Mouse (Mus musculus): ENCODE measurements around the gene Nolc1. TPM values are rescaled to one million over a fixed set of nuclear protein-coding genes. Genes with fewer than 3 reads are reported as not detected.
"Not testable (repeated sequence)": the region's sequence is repeated elsewhere in the genome, so short reads cannot be mapped to it uniquely, and the experiment has no call there.

Gene Nolc1
- total RNA-seq, 2 experiments from 2014 or later = 22.4 to 24.7 TPM

GRCm38 (mm10) chr19:46087871-46088270, 12.2 kb downstream of the Nolc1 start:
- peak; percentile 38 for DNase-seq (ENCODE audit: low spot score)

- DNase-seq (ENCODE audit: low spot score) = no peak
Measured at GRCm38 (mm10) chr19:46091641-46092040, 16.0 kb downstream of the Nolc1 start.

- DNase-seq (ENCODE audit: low spot score) = no peak
Measured at GRCm38 (mm10) chr19:46094144-46094543, 18.5 kb downstream of the Nolc1 start.

GRCm38 (mm10) chr19:46095291-46095690, 19.6 kb downstream of the Nolc1 start:
- no peak for DNase-seq (ENCODE audit: low spot score)

- no peak for DNase-seq (ENCODE audit: low spot score)
Measured at GRCm38 (mm10) chr19:46096396-46096795, 20.7 kb downstream of the Nolc1 start.

GRCm38 (mm10) chr19:46099561-46099960, 23.9 kb downstream of the Nolc1 start:
- DNase-seq (ENCODE audit: low spot score) = no peak

GRCm38 (mm10) chr19:46103437-46104186, 27.9 kb downstream of the Nolc1 start:
- no peak for DNase-seq (ENCODE audit: low spot score)

GRCm38 (mm10) chr19:46104187-46104557, 28.5 kb downstream of the Nolc1 start:
- no peak for DNase-seq (ENCODE audit: low spot score)

- DNase-seq (ENCODE audit: low spot score) = no peak
Measured at GRCm38 (mm10) chr19:46110214-46110613, 34.6 kb downstream of the Nolc1 start.

- no peak for DNase-seq (ENCODE audit: low spot score)
Measured at GRCm38 (mm10) chr19:46110781-46111180, 35.1 kb downstream of the Nolc1 start.

GRCm38 (mm10) chr19:46114617-46115016, 39.0 kb downstream of the Nolc1 start:
- no peak for DNase-seq (ENCODE audit: low spot score)

GRCm38 (mm10) chr19:46119458-46119857, 43.8 kb downstream of the Nolc1 start:
- no peak for DNase-seq (ENCODE audit: low spot score)

GRCm38 (mm10) chr19:46120872-46121271, 45.2 kb downstream of the Nolc1 start:
- DNase-seq (ENCODE audit: low spot score) = no peak

- DNase-seq (ENCODE audit: low spot score) = no peak
Measured at GRCm38 (mm10) chr19:46123876-46124275, 48.2 kb downstream of the Nolc1 start.

GRCm38 (mm10) chr19:46124651-46125050, 49.0 kb downstream of the Nolc1 start:
- no peak for DNase-seq (ENCODE audit: low spot score)

- DNase-seq (ENCODE audit: low spot score) = no peak
Measured at GRCm38 (mm10) chr19:46126301-46126700, 50.6 kb downstream of the Nolc1 start.

GRCm38 (mm10) chr19:46129737-46130136, 54.1 kb downstream of the Nolc1 start:
- not testable (repeated sequence) for DNase-seq (ENCODE audit: low spot score)

GRCm38 (mm10) chr19:46131283-46131682, 55.6 kb downstream of the Nolc1 start:
- no peak for DNase-seq (ENCODE audit: low spot score)

GRCm38 (mm10) chr19:46131694-46132525, 56.2 kb downstream of the Nolc1 start, which contains the start of gene Elovl3:
Gene Elovl3 (plus strand): TSS chr19:46131897.
- peak; percentile 43 for DNase-seq (ENCODE audit: low spot score)

GRCm38 (mm10) chr19:46132577-46132976, 56.9 kb downstream of the Nolc1 start:
- no peak for DNase-seq (ENCODE audit: low spot score)

Data from gastrocnemius, adult 18-20 months (tissue).